9 mouse cellular contexts compared by ENCODE assay signal in genomic region chr5:88584061-88584460, GRCm38 (mm10). TPM values are rescaled to one million over a fixed set of nuclear protein-coding genes. Genes with fewer than 3 reads are reported as not detected.
DNase-seq lines count a peak whose midpoint lies in the region; ATAC-seq lines count a peak whose summit lies in the region.
"Had no signal": no experiment of that assay in that cellular context is flagged by ENCODE, and none has a peak within 500 bp of the region (broad histone marks: within the 10 kb centered on the region; RNA-seq: fewer than 3 reads in every experiment).

No protein-coding gene starts in this region.

- intact Hi-C loops in heart, postnatal 10 days (cut with DNase I): no loop called here
- intact Hi-C loops in left cerebral cortex, postnatal 4 days (cut with DNase I): no loop called here

- ATAC-seq in heart, embryonic 14.5 days (ENCODE audit: insufficient number of reproducible peaks, insufficient read depth, low FRiP score, low read depth): no peak
- peak; percentile 48 for ATAC-seq in forebrain, embryonic 13.5 days
- no peak for ATAC-seq in stomach, embryonic 16.5 days (ENCODE audit: insufficient read depth, low FRiP score)
- ATAC-seq: Patski had no signal

- H3K4me1 ChIP-seq in heart, embryonic 14.5 days (ENCODE audit: control insufficient read depth in 2 of 2, insufficient read depth in 2 of 2, low read length in 2 of 2): peaks cover 15 to 24% of the 10 kb centered on the region in 2 experiments
- peaks cover 44% of the 10 kb centered on the region for H3K4me1 ChIP-seq in forebrain, embryonic 13.5 days
- H3K4me1 ChIP-seq in stomach, embryonic 16.5 days (ENCODE audit: control insufficient read depth, insufficient read depth, low read length): peaks cover 17% of the 10 kb centered on the region

- no peak overlapping the region for H3K27ac ChIP-seq in heart, embryonic 14.5 days (replicated peaks in 1 of 2; ENCODE audit: control insufficient read depth in 1 of 2, insufficient read depth in 1 of 2, low read depth in 2 of 2, low read length in 2 of 2)
- H3K27ac ChIP-seq in forebrain, embryonic 13.5 days: peak overlapping the region; percentile 77
- H3K27ac ChIP-seq in stomach, embryonic 16.5 days (ENCODE audit: low read length): no peak overlapping the region

- no peaks in the 10 kb centered on the region for H3K27me3 ChIP-seq in heart, embryonic 14.5 days (ENCODE audit: control insufficient read depth, insufficient read depth, low read length)
- H3K27me3 ChIP-seq in forebrain, embryonic 13.5 days: no peaks in the 10 kb centered on the region
- no peaks in the 10 kb centered on the region for H3K27me3 ChIP-seq in stomach, embryonic 16.5 days (ENCODE audit: control insufficient read depth, insufficient read depth, low read length)
- H3K27me3 ChIP-seq: Patski had no signal

- DNase-seq in heart, postnatal 10 days: no peak
- DNase-seq in cerebellum, adult 18-20 months: peak; percentile 56 to 65
- DNase-seq in left cerebral cortex, postnatal 4 days: peak; percentile 32
- no peak for DNase-seq in ovary, postnatal 14 days (ENCODE audit: low spot score)
- no peak for DNase-seq in gastrocnemius, postnatal 25 days

- H3K4me3 ChIP-seq in heart, embryonic 14.5 days (ENCODE audit: control insufficient read depth in 1 of 2, insufficient read depth in 1 of 2, low read depth in 1 of 2, low read length in 2 of 2): no peak overlapping the region
- H3K4me3 ChIP-seq in forebrain, embryonic 13.5 days: peak overlapping the region; percentile 75
- peak overlapping the region; percentile 14 for H3K4me3 ChIP-seq in stomach, embryonic 16.5 days (replicated peaks; ENCODE audit: low read length)

- H3K4me2 ChIP-seq in heart, embryonic 14.5 days (ENCODE audit: low read length): peak overlapping the region; percentile 17; the same call in 1 of the 2 replicates
- peak overlapping the region; percentile 87 for H3K4me2 ChIP-seq in forebrain, embryonic 13.5 days
- H3K4me2 ChIP-seq in stomach, embryonic 16.5 days (ENCODE audit: low read depth, low read length): peak overlapping the region; percentile 15; the same call in 1 of the 2 replicates

- 44% methylated on average over 9 of the region's 9 CpGs for WGBS in heart, embryonic 14.5 days
- WGBS in forebrain, embryonic 13.5 days: 14% methylated on average over 9 of the region's 9 CpGs
- WGBS in stomach, embryonic 16.5 days: 60% methylated on average over 9 of the region's 9 CpGs

- H3K9ac ChIP-seq in heart, embryonic 14.5 days (ENCODE audit: low read length): no peak overlapping the region; the same call in 1 of the 2 replicates
- H3K9ac ChIP-seq in forebrain, embryonic 13.5 days: peak overlapping the region; percentile 81
- H3K9ac ChIP-seq in stomach, embryonic 16.5 days (ENCODE audit: low read length): no peak overlapping the region

- no peaks in the 10 kb centered on the region for H3K9me3 ChIP-seq in heart, embryonic 14.5 days (ENCODE audit: control insufficient read depth, low read length)
- no peaks in the 10 kb centered on the region for H3K9me3 ChIP-seq in forebrain, embryonic 13.5 days (replicated peaks)
- no peaks in the 10 kb centered on the region for H3K9me3 ChIP-seq in stomach, embryonic 16.5 days (replicated peaks; ENCODE audit: control insufficient read depth, low read length)

- 0 out of 2 replicates have a peak, but pooled peaks cover 3% of the 10 kb centered on the region for H3K36me3 ChIP-seq in heart, embryonic 14.5 days (ENCODE audit: control insufficient read depth, insufficient read depth, low read length)
- H3K36me3 ChIP-seq in forebrain, embryonic 13.5 days (ENCODE audit: poor library complexity, severe bottlenecking): no peaks in the 10 kb centered on the region
- H3K36me3 ChIP-seq in stomach, embryonic 16.5 days (ENCODE audit: control insufficient read depth, insufficient read depth, low read length): no peaks in the 10 kb centered on the region

RNA-seq across cellular contexts. Expression of gene Rufy3, which starts 19.2 kb away (rescaled TPM):
- 15.6 and 16.5 TPM in 2 replicates for polyA plus RNA-seq in heart, embryonic 14.5 days (2014; fragmentation: Nextera tagmentation; extraction: Ambion mirVana)
- total RNA-seq in heart, postnatal 10 days (2021): 10 to 100 TPM; 12.7 to 12.8 TPM
- polyA plus RNA-seq in forebrain, embryonic 13.5 days (2015; fragmentation: Nextera tagmentation; extraction: Ambion mirVana): 192 and 200 TPM in 2 replicates
- 100 to 1,000 TPM; 284 to 286 TPM for total RNA-seq in left cerebral cortex, postnatal 4 days (2021)
- 10.9 and 13.5 TPM in 2 replicates for polyA plus RNA-seq in stomach, embryonic 16.5 days (2015; fragmentation: Nextera tagmentation; extraction: Ambion mirVana)
- total RNA-seq in gastrocnemius, postnatal 25 days (2021): 1 to 10 TPM; 6.8 to 8.4 TPM

RNA-seq across cellular contexts. Expression of gene Utp3, which starts 29.8 kb away (rescaled TPM):
- 42.0 and 42.3 TPM in 2 replicates for polyA plus RNA-seq in heart, embryonic 14.5 days (2014; fragmentation: Nextera tagmentation; extraction: Ambion mirVana)
- total RNA-seq in heart, postnatal 10 days (2021): 10 to 100 TPM; 21.5 to 21.9 TPM
- 57.2 and 62.9 TPM in 2 replicates for polyA plus RNA-seq in forebrain, embryonic 13.5 days (2015; fragmentation: Nextera tagmentation; extraction: Ambion mirVana)
- 10 to 100 TPM; 29.2 to 29.7 TPM for total RNA-seq in left cerebral cortex, postnatal 4 days (2021)
- 59.8 and 67.0 TPM in 2 replicates for polyA plus RNA-seq in stomach, embryonic 16.5 days (2015; fragmentation: Nextera tagmentation; extraction: Ambion mirVana)
- 10 to 100 TPM; 21.7 to 22.5 TPM for total RNA-seq in gastrocnemius, postnatal 25 days (2021)

RNA-seq across cellular contexts. Expression of gene Jchain, which starts 56.4 kb away (rescaled TPM):
- polyA plus RNA-seq in heart, embryonic 14.5 days (2014; fragmentation: Nextera tagmentation; extraction: Ambion mirVana): 0.11 TPM in 1 of 2 replicates, not detected in the other
- total RNA-seq in heart, postnatal 10 days (2021): under 1 TPM; 0.17 to 0.31 TPM
- polyA plus RNA-seq in forebrain, embryonic 13.5 days (2015; fragmentation: Nextera tagmentation; extraction: Ambion mirVana): 0.18 and 0.38 TPM in 2 replicates
- total RNA-seq in left cerebral cortex, postnatal 4 days (2021): under 1 TPM; 0.30 to 0.52 TPM
- polyA plus RNA-seq in stomach, embryonic 16.5 days (2015; fragmentation: Nextera tagmentation; extraction: Ambion mirVana): 0.16 and 0.28 TPM in 2 replicates
- under 1 TPM; 0.32 to 0.33 TPM for total RNA-seq in gastrocnemius, postnatal 25 days (2021)

Comparison
In these comparisons a context has a peak if more than half of its experiments do, and no peak if none do; other contexts are left out.
1. H3K4me2 ChIP-seq: peak in every context shown above with its lines; median percentile 87 in forebrain, embryonic 13.5 days; 17 in heart, embryonic 14.5 days; 15 in stomach, embryonic 16.5 days.
2. H3K4me3 ChIP-seq: peak in forebrain, embryonic 13.5 days (single experiment) and stomach, embryonic 16.5 days (single experiment); none in heart, embryonic 14.5 days (0 of 2).
3. DNase-seq: peak in cerebellum, adult 18-20 months (2 of 2) and left cerebral cortex, postnatal 4 days (single experiment); none in heart, postnatal 10 days (0 of 2), ovary, postnatal 14 days (single experiment) and gastrocnemius, postnatal 25 days (single experiment).
4. RNA of gene Rufy3, which starts 19.2 kb away (total RNA-seq): 284 to 286 TPM in left cerebral cortex, postnatal 4 days; 12.7 to 12.8 TPM in heart, postnatal 10 days and 6.8 to 8.4 TPM in gastrocnemius, postnatal 25 days; every median in the first group is over 10 times any median in the second.